Mouse (Mus musculus) neural tube, embryonic 12.5 days (tissue): ENCODE measurements at regions not wholly inside any gene's neighbourhood (a gene's known extent, or its start where the extent isn't known, plus 50 kb on each side); places are given as distances from the start of the nearest gene placed in this dataset.

Experiments
- ATAC-seq: fragments of 200-750 bp; cut with Nextera tagmentation; 2 replicates; pipeline ENCODE4 v1.8.0; 2017; ENCODE audit warnings: low read depth, mild to moderate bottlenecking, moderate TSS enrichment, moderate library complexity; ENCODE audit not compliant: low FRiP score
- H3K27ac ChIP-seq: fragments of 300-500 bp; sonication (generic); 2 replicates; pipeline ENCODE4 v1.5.1; 2016
- H3K27me3 ChIP-seq: fragments of 300-500 bp; sonication (generic); replicated peaks from 2 replicates; pipeline ENCODE4 v1.6.1; 2016; ENCODE audit warnings: mild to moderate bottlenecking
- H3K36me3 ChIP-seq: fragments of 300-500 bp; sonication (generic); 2 replicates; pipeline ENCODE4 v1.6.1; 2016; ENCODE audit warnings: mild to moderate bottlenecking
- H3K4me1 ChIP-seq: fragments of 300-500 bp; sonication (generic); 2 replicates; pipeline ENCODE4 v1.6.1; 2016
- H3K4me2 ChIP-seq: fragments of 300-500 bp; sonication (generic); replicated peaks from 2 replicates; pipeline ENCODE4 v1.6.1; 2016; ENCODE audit warnings: mild to moderate bottlenecking
- H3K4me3 ChIP-seq: fragments of 300-500 bp; sonication (generic); 2 replicates; pipeline ENCODE4 v1.5.1; 2016
- H3K9ac ChIP-seq: fragments of 300-500 bp; sonication (generic); 2 replicates; pipeline ENCODE4 v1.6.1; 2016; ENCODE audit warnings: mild to moderate bottlenecking
- H3K9me3 ChIP-seq: fragments of 300-500 bp; sonication (generic); 2 replicates; pipeline ENCODE4 v1.6.1; 2016; ENCODE audit warnings: mild to moderate bottlenecking
- WGBS: fragments of 180-500 bp; shearing (Covaris S2); methylation state at CpG from one replicate; pipeline ENCODE4 v1.1.7; 2016; 5-methylcytosine and 5-hydroxymethylcytosine counted together

DNA sequence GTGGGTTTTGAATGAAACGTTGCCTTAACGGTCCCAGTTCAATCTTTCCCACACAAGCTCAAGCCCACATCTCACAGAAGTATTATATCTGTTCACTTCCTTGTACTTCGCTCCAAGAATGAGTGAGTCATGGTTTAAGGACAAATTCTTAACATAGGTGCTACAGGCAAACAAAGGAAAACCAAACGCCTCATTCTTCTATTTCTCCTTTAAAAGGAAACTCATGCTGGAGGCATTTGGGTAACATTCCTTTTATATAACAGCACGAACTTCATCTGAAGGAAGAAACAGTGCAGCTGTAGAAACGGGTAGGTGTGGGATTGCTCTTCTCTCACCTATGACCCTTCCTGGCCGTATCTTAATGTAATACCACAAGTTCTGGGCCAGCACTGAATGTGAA lies 610.0 kb upstream of the A1bg start:
- Histone ChIP-seq H3K9me3 (no peaks in the 10 kb centered on the region), H3K4me1 (no peaks in the 10 kb centered on the region), H3K27ac (no peak overlapping the region), H3K4me3 (no peak overlapping the region), H3K9ac (no peak overlapping the region), H3K27me3 (no peaks in the 10 kb centered on the region), H3K4me2 (no peak overlapping the region), H3K36me3 (no peaks in the 10 kb centered on the region)
- WGBS, result 87% methylated on average over 7 of the region's 7 CpGs
- ATAC-seq, result no peak

DNA sequence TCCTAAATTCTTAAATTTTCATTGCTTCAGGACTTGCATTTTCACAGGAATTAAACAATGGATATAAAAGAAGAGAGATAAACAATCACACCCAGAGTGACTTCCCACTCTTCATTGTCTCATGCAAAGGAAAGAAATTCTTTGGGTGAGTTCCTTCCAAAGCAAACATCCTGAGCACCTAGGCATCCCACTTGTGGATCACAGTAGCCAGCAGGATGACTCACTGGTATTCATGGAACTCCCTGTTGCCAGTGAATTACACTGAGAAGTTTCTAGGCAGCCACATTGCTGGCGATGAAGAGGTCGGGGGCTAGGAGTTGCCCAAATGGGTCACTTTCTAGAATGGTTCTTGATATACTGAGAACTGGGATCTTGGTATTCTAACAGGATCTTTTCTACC lies 609.2 kb upstream of the A1bg start:
- 81% methylated on average over 2 of the region's 2 CpGs for WGBS
- H3K27me3 ChIP-seq, result no peaks in the 10 kb centered on the region

DNA sequence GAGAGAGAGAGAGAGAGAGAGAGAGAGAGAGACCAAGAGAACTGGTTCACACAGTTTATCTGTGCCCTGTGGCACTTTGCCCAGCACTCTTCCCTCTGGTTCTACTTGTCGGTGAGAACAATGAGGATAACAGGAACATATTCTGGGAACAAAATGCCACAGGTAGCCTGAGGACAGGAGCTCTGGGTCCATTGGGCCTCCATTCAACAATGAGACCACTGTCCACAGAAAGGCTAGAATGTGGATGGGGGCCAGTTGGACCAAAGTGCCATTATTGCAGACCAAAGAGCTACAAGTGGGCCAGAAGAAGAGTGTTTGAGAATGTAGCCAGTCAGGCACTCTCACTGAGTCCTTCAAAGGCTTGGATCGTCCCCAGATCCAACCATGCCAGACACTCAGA lies 600.2 kb upstream of the A1bg start:
- ATAC-seq, result no peak
- H3K36me3 ChIP-seq, result no peaks in the 10 kb centered on the region
- no peak overlapping the region for H3K4me3 ChIP-seq
- no peaks in the 10 kb centered on the region for H3K4me1 ChIP-seq
- H3K9ac ChIP-seq, result no peak overlapping the region
- H3K27ac ChIP-seq, result no peak overlapping the region
- H3K27me3 ChIP-seq, result no peaks in the 10 kb centered on the region
- no peak overlapping the region for H3K4me2 ChIP-seq
- WGBS, result 74% methylated on average over 2 of the region's 2 CpGs
- no peaks in the 10 kb centered on the region for H3K9me3 ChIP-seq

More for the DNA sequence above, 609.2 kb upstream of the A1bg start:
- ATAC-seq, result no peak
- H3K9ac ChIP-seq, result no peak overlapping the region
- H3K9me3 ChIP-seq, result no peaks in the 10 kb centered on the region
- no peak overlapping the region for H3K4me3 ChIP-seq
- H3K36me3 ChIP-seq, result no peaks in the 10 kb centered on the region
- no peak overlapping the region for H3K27ac ChIP-seq
- no peaks in the 10 kb centered on the region for H3K4me1 ChIP-seq
- H3K4me2 ChIP-seq, result no peak overlapping the region

DNA sequence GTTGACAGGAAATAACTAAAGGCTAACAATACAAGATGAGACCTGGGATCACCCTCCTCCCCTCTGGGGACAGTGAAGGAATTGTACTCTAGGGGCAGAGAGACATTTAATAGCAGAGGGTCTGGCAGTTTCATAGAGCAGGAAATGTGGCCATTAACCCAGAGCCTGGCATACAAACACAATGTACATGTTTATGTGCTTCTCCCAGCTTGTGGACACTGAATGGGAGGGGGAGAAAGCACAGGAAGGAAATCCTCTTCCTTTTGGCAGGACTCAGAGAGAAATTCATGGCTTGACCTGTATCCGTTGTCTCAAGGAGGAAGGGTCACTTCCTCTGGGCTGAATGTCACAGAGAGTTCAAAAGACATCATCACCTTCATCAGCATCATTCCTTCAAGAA lies 594.5 kb upstream of the A1bg start:
- H3K4me1 ChIP-seq, result no peaks in the 10 kb centered on the region

DNA sequence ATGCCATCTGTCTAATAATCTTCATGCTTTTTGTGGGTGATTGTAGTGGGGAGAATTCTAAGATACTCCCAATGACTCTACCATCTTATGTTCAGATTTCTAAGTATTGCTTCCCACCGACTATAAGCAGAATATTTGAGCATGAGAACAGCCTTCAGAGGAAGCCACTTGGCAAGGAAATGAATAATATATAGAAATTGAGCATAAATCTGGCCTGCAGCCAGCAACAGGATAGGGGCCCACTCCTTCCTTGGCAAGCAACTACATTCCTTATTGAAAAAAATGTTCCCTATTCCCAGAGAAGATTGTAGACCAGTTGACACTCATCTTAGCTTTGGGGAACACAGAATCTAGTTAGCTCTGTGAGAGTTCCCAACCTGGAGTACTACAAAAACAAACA lies 591.5 kb upstream of the A1bg start:
- H3K4me1 ChIP-seq, result no peaks in the 10 kb centered on the region
- ATAC-seq, result no peak
- no peaks in the 10 kb centered on the region for H3K9me3 ChIP-seq
- H3K36me3 ChIP-seq, result no peaks in the 10 kb centered on the region
- H3K27me3 ChIP-seq, result no peaks in the 10 kb centered on the region
- no peak overlapping the region for H3K27ac ChIP-seq
- WGBS, result 62% methylated on average over 1 of the region's 1 CpGs
- no peak overlapping the region for H3K4me2 ChIP-seq
- no peak overlapping the region for H3K9ac ChIP-seq
- no peak overlapping the region for H3K4me3 ChIP-seq

More for the DNA sequence above, 594.5 kb upstream of the A1bg start:
- Histone ChIP-seq H3K9me3 (no peaks in the 10 kb centered on the region), H3K9ac (no peak overlapping the region), H3K27ac (no peak overlapping the region), H3K27me3 (no peaks in the 10 kb centered on the region), H3K36me3 (no peaks in the 10 kb centered on the region), H3K4me2 (no peak overlapping the region), H3K4me3 (no peak overlapping the region)
- 58% methylated on average over 1 of the region's 1 CpGs for WGBS
- ATAC-seq, result no peak

DNA sequence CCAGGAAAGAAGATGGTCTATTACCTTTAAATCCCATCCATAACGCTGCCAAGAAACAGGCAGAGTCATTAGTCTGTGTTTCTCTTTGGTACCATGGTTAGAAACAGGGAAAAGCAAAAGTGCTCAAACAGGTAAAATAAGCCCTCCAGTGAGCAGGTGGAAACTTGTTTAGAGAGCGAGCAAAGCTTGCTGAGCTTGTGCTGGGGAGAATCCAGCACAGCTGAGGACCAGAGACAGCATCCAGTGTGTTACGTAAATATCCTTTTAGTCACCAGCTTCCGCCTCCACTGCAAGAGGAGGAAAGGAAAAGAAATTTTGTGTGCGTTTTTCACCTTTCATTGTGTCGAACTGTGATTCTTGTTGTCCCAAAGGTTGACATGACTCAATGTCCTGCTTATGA lies 586.0 kb upstream of the A1bg start:
- Histone ChIP-seq H3K27ac (no peak overlapping the region), H3K36me3 (no peaks in the 10 kb centered on the region), H3K4me2 (no peak overlapping the region), H3K4me3 (no peak overlapping the region), H3K27me3 (no peaks in the 10 kb centered on the region), H3K4me1 (no peaks in the 10 kb centered on the region), H3K9ac (no peak overlapping the region), H3K9me3 (no peaks in the 10 kb centered on the region)
- ATAC-seq, result no peak
- 94% methylated on average over 6 of the region's 6 CpGs for WGBS

DNA sequence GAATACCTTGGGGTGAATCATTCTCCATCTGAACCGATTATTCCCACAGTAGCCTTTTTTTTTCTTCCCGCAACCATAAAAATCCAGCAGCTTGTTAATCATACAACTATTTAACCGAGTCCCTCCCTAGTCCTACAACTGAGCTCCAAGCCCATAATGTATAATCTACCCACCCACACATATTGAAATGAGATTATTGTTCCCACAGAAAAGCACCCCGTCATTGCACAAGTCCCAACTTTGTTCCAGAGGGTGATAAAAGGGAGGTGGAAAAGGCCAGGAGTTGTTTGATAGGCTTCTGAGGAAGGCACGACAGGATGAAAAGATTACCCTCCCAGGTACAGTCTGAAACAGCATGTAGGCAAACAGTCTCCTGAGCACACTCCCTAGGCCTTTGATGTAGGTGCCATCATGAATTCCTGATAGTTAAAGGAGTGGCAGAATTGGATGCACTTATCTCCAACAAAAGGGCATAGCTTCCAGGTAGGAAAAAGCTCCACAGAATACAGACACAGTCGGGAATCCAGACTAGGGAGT lies 583.6 kb upstream of the A1bg start:
- Histone ChIP-seq H3K4me3 (no peak overlapping the region), H3K9ac (no peak overlapping the region), H3K4me1 (no peaks in the 10 kb centered on the region), H3K27me3 (no peaks in the 10 kb centered on the region), H3K9me3 (no peaks in the 10 kb centered on the region), H3K36me3 (no peaks in the 10 kb centered on the region), H3K4me2 (no peak overlapping the region), H3K27ac (no peak overlapping the region)
- ATAC-seq, result no peak
- WGBS, result 77% methylated on average over 6 of the region's 6 CpGs

DNA sequence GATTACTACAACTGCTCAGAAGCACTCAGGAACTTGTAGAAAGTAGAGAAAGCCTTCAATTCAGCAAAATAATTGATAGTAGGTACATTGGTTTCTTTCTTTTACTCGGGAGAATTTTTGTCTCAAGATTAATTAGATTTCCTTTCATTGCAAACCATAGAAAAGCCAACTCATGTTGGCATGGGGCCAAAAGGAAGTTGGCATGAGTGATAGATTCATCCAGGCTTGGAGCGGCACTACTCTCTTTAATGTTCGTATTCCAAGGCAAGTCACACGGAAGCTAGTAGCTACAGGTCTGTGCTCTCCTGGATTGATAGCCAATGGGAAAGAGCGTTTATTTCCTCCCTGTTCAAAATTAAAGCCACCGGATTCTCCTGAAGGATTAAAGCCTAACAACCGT lies 580.6 kb upstream of the A1bg start:
- H3K27ac ChIP-seq, result no peak overlapping the region
- H3K4me1 ChIP-seq, result no peaks in the 10 kb centered on the region
- no peak overlapping the region for H3K4me2 ChIP-seq
- ATAC-seq, result no peak
- no peak overlapping the region for H3K9ac ChIP-seq
- H3K36me3 ChIP-seq, result no peaks in the 10 kb centered on the region
- no peaks in the 10 kb centered on the region for H3K27me3 ChIP-seq
- H3K9me3 ChIP-seq, result no peaks in the 10 kb centered on the region
- WGBS, result 80% methylated on average over 7 of the region's 7 CpGs
- no peak overlapping the region for H3K4me3 ChIP-seq

DNA sequence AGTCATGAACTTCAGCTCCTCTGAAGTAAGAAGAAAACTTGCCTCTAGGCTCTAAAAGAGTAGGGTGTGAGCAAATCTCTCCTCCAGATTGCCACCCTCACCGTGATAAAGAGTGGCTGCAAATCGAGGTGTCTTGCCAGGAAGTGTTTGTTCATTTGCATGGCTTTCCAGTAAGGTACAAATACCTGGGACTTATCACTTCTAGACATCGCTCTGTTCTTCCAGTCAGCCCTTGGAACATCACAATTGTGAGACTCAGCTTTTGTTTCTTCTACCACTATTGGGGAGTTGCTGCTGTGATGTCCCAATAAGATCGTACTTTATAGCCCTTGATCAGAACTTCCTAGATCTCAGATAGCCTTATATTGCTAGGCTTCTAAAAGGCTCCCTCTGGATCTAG lies 566.9 kb upstream of the A1bg start:
- Histone ChIP-seq H3K27me3 (no peaks in the 10 kb centered on the region), H3K9ac (no peak overlapping the region), H3K27ac (no peak overlapping the region), H3K36me3 (no peaks in the 10 kb centered on the region), H3K4me1 (no peaks in the 10 kb centered on the region), H3K9me3 (no peaks in the 10 kb centered on the region), H3K4me3 (no peak overlapping the region), H3K4me2 (no peak overlapping the region)
- no peak for ATAC-seq
- 92% methylated on average over 4 of the region's 4 CpGs for WGBS

DNA sequence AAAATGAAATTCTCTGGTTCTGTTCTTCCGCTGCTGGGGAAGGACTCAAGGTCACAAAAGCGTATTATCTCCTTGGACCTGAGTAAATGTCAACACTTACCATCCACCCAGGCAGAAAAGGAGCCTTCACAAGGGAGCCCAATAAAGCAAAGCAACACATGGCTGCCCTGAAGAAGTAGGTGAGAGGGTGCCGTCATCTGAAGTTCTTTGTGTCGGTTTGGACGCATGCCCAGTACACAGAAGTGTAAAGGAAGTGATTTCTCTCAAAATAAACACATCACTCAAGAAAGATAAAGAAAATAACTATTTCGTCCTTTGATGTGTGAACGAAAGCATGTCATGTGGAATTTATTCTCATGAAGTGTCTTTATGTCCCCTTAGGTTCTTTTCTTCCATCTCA lies 559.0 kb upstream of the A1bg start:
- 84% methylated on average over 7 of the region's 7 CpGs for WGBS
- no peak for ATAC-seq
- no peaks in the 10 kb centered on the region for H3K9me3 ChIP-seq
- H3K27ac ChIP-seq, result no peak overlapping the region
- no peak overlapping the region for H3K4me3 ChIP-seq
- no peak overlapping the region for H3K9ac ChIP-seq
- H3K4me2 ChIP-seq, result no peak overlapping the region
- H3K4me1 ChIP-seq, result no peaks in the 10 kb centered on the region
- no peaks in the 10 kb centered on the region for H3K36me3 ChIP-seq
- no peaks in the 10 kb centered on the region for H3K27me3 ChIP-seq

DNA sequence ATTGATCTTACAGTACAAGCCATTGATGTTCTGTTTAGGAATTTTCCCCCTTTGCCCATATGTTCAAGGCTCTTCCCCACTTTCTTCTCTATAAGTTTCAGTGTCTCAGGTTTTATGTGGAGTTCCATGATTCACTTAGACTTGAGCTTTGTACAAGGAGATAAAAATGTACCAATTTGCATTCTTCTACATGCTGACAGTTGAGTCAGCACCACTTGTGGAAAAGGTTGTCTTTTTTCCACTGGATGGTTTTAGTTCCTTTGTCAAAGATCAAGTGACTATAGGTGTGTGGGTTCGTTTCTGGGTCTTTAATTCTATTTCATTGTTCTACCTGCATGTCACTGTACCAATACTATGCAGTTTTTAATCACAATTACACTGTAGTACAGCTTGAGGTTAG lies 551.1 kb upstream of the A1bg start:
- H3K4me1 ChIP-seq, result no peaks in the 10 kb centered on the region
- H3K36me3 ChIP-seq, result no peaks in the 10 kb centered on the region
- ATAC-seq, result no peak
- H3K9ac ChIP-seq, result no peak overlapping the region
- H3K4me3 ChIP-seq, result no peak overlapping the region
- WGBS, result 52% methylated on average over 1 of the region's 1 CpGs
- H3K27ac ChIP-seq, result no peak overlapping the region
- H3K9me3 ChIP-seq, result no peaks in the 10 kb centered on the region
- H3K27me3 ChIP-seq, result no peaks in the 10 kb centered on the region
- no peak overlapping the region for H3K4me2 ChIP-seq

DNA sequence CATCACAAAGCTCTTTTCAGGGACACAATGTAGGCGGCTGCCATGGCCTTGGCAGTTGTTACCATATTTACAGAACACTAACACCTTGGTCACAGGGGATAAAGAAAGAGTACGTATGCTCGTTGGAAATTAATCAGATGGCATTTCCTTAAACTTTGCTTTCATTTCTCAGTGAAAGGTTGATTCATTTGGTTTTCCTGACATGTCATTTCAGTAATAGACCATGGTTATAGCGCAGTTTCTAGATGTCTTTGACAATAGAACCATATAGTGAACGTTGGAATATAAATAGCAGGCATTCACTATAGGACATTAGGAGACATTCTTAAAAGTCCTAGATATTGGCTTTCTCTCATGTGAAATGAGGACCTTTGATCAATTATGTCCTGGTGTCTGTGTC lies 532.2 kb upstream of the A1bg start:
- Histone ChIP-seq H3K27me3 (no peaks in the 10 kb centered on the region), H3K27ac (no peak overlapping the region), H3K4me2 (no peak overlapping the region), H3K4me3 (no peak overlapping the region), H3K9ac (no peak overlapping the region), H3K9me3 (no peaks in the 10 kb centered on the region), H3K36me3 (no peaks in the 10 kb centered on the region), H3K4me1 (no peaks in the 10 kb centered on the region)
- no peak for ATAC-seq
- WGBS, result 90% methylated on average over 5 of the region's 5 CpGs

DNA sequence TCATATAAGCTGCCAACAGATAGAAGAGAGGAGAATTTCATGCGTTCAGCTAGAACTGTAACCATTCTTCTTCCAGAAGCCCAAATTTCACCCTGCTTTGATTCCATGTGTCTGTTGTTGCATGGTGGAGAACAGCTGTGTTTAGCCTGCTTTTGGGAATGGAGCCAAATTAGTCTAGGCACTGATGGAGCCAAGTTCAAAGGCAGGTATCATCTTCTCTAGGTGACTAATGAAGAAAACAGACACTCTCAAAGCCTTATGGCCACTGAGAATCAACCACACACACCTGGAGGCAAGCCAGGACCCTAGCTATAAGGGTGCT lies 531.5 kb upstream of the A1bg start:
- no peak overlapping the region for H3K9ac ChIP-seq
- H3K4me3 ChIP-seq, result no peak overlapping the region
- H3K27ac ChIP-seq, result no peak overlapping the region
- H3K36me3 ChIP-seq, result no peaks in the 10 kb centered on the region
- no peaks in the 10 kb centered on the region for H3K27me3 ChIP-seq
- WGBS, result 87% methylated on average over 1 of the region's 1 CpGs
- H3K9me3 ChIP-seq, result no peaks in the 10 kb centered on the region
- ATAC-seq, result no peak
- no peaks in the 10 kb centered on the region for H3K4me1 ChIP-seq
- no peak overlapping the region for H3K4me2 ChIP-seq
